Mouse (Mus musculus): ENCODE measurements around the gene Hspd1. TPM values are rescaled to one million over a fixed set of nuclear protein-coding genes. Genes with fewer than 3 reads are reported as not detected.
A peak's percentile ranks its signal among the peaks of the same experiment; 100 is the strongest.

The Hspd1 gene
- polyA plus RNA-seq, 1 experiment from 2014 or later: 346 TPM

GRCm38 (mm10) chr1:55109066-55109766 is 21.2 kb upstream of the Hspd1 start:
- H3K36me3 ChIP-seq: no peaks in the 10 kb centered on the region
- H3K27me3 ChIP-seq: no peaks in the 10 kb centered on the region
- peaks cover 4% of the 10 kb centered on the region; the same call in 1 of the 2 replicates for H3K9me3 ChIP-seq
- no peaks in the 10 kb centered on the region for H3K4me1 ChIP-seq
- H3K4me2 ChIP-seq (replicated peaks): no peak overlapping the region
- no peak for ATAC-seq (ENCODE audit: low FRiP score, low read depth)
- H3K4me3 ChIP-seq: no peak overlapping the region
- no peak overlapping the region for H3K27ac ChIP-seq
- WGBS: 91% methylated on average over 4 of the region's 4 CpGs
- no peak overlapping the region for H3K9ac ChIP-seq

GRCm38 (mm10) chr1:55108473-55108872 is 20.4 kb upstream of the Hspd1 start:
- H3K9ac ChIP-seq: no peak overlapping the region
- peaks cover 4% of the 10 kb centered on the region; the same call in 1 of the 2 replicates for H3K9me3 ChIP-seq
- no peak for ATAC-seq (ENCODE audit: low FRiP score, low read depth)
- 54% methylated on average over 2 of the region's 2 CpGs for WGBS
- H3K4me3 ChIP-seq: no peak overlapping the region
- H3K4me1 ChIP-seq: no peaks in the 10 kb centered on the region
- H3K27ac ChIP-seq: no peak overlapping the region
- no peaks in the 10 kb centered on the region for H3K27me3 ChIP-seq
- H3K4me2 ChIP-seq (replicated peaks): no peak overlapping the region
- H3K36me3 ChIP-seq: no peaks in the 10 kb centered on the region

GRCm38 (mm10) chr1:55107644-55108043 is 19.6 kb upstream of the Hspd1 start:
- Histone ChIP-seq H3K4me2 (replicated peaks) (no peak overlapping the region), H3K27me3 (no peaks in the 10 kb centered on the region), H3K9ac (no peak overlapping the region), H3K4me3 (no peak overlapping the region), H3K36me3 (no peaks in the 10 kb centered on the region), H3K4me1 (no peaks in the 10 kb centered on the region), H3K9me3 (peaks cover 4% of the 10 kb centered on the region; the same call in 1 of the 2 replicates), H3K27ac (no peak overlapping the region)
- ATAC-seq (ENCODE audit: low FRiP score, low read depth): no peak
- WGBS: 77% methylated on average over 1 of the region's 1 CpGs

- Histone ChIP-seq H3K9ac (no peak overlapping the region), H3K27ac (no peak overlapping the region), H3K4me2 (replicated peaks) (no peak overlapping the region), H3K4me3 (no peak overlapping the region), H3K27me3 (no peaks in the 10 kb centered on the region), H3K4me1 (no peaks in the 10 kb centered on the region), H3K9me3 (peaks cover 4% of the 10 kb centered on the region; the same call in 1 of the 2 replicates), H3K36me3 (no peaks in the 10 kb centered on the region)
- no peak for ATAC-seq (ENCODE audit: low FRiP score, low read depth)
- WGBS: 88% methylated on average over 9 of the region's 9 CpGs
These were observed 19.0 kb upstream of the Hspd1 start for GRCm38 (mm10) chr1:55106919-55107585.

- no peak overlapping the region for H3K4me2 ChIP-seq (replicated peaks)
- no peak overlapping the region for H3K9ac ChIP-seq
- peaks cover 32% of the 10 kb centered on the region for H3K36me3 ChIP-seq
- no peak overlapping the region for H3K27ac ChIP-seq
- no peaks in the 10 kb centered on the region for H3K27me3 ChIP-seq
- no peak for ATAC-seq (ENCODE audit: low FRiP score, low read depth)
- peaks cover 14% of the 10 kb centered on the region for H3K4me1 ChIP-seq
- no peaks in the 10 kb centered on the region for H3K9me3 ChIP-seq
- H3K4me3 ChIP-seq: no peak overlapping the region
- 61% methylated on average over 1 of the region's 1 CpGs for WGBS
These were observed 4.4 kb upstream of the Hspd1 start for GRCm38 (mm10) chr1:55092469-55092868.

- H3K27me3 ChIP-seq: no peaks in the 10 kb centered on the region
- ATAC-seq (ENCODE audit: low FRiP score, low read depth): no peak
- peaks cover 32% of the 10 kb centered on the region for H3K36me3 ChIP-seq
- no peak overlapping the region for H3K4me3 ChIP-seq
- no peaks in the 10 kb centered on the region for H3K9me3 ChIP-seq
- 80% methylated on average over 2 of the region's 2 CpGs for WGBS
- H3K9ac ChIP-seq: no peak overlapping the region
- no peak overlapping the region for H3K27ac ChIP-seq
- no peak overlapping the region for H3K4me2 ChIP-seq (replicated peaks)
- H3K4me1 ChIP-seq: peaks cover 14% of the 10 kb centered on the region
These were observed 4.0 kb upstream of the Hspd1 start for GRCm38 (mm10) chr1:55092056-55092455.

GRCm38 (mm10) chr1:55089498-55090064 is 1.5 kb upstream of the Hspd1 start:
- peak overlapping the region; percentile 94 for H3K9ac ChIP-seq
- H3K27me3 ChIP-seq: no peaks in the 10 kb centered on the region
- no peak for ATAC-seq (ENCODE audit: low FRiP score, low read depth)
- peak overlapping the region; percentile 78 for H3K4me2 ChIP-seq (replicated peaks)
- WGBS: 86% methylated on average over 5 of the region's 5 CpGs
- H3K36me3 ChIP-seq: peaks cover 46% of the 10 kb centered on the region
- no peak overlapping the region for H3K27ac ChIP-seq
- peaks cover 37% of the 10 kb centered on the region for H3K4me1 ChIP-seq
- no peaks in the 10 kb centered on the region for H3K9me3 ChIP-seq
- H3K4me3 ChIP-seq: peak overlapping the region; percentile 91

- no peak for ATAC-seq (ENCODE audit: low FRiP score, low read depth)
- 7% methylated on average over 16 of the region's 16 CpGs for WGBS
- Histone ChIP-seq H3K9me3 (no peaks in the 10 kb centered on the region), H3K4me2 (replicated peaks) (peak overlapping the region; percentile 78), H3K36me3 (peaks cover 49% of the 10 kb centered on the region), H3K4me3 (peak overlapping the region; percentile 91), H3K27me3 (no peaks in the 10 kb centered on the region), H3K4me1 (peaks cover 40% of the 10 kb centered on the region), H3K27ac (peak overlapping the region; percentile 92), H3K9ac (peak overlapping the region; percentile 94)
These were observed 811 bp upstream of the Hspd1 start for GRCm38 (mm10) chr1:55088611-55089497.

- WGBS: under 1% methylated on average over 50 of the region's 57 CpGs
These were observed 590 bp downstream of the Hspd1 start for GRCm38 (mm10) chr1:55087401-55087904.

GRCm38 (mm10) chr1:55086868-55087400 is 1.1 kb downstream of the Hspd1 start:
- H3K9ac ChIP-seq: peak overlapping the region; percentile 94
- H3K4me3 ChIP-seq: peak overlapping the region; percentile 91
- no peak for ATAC-seq (ENCODE audit: low FRiP score, low read depth)
- H3K4me2 ChIP-seq (replicated peaks): peak overlapping the region; percentile 94
- no peaks in the 10 kb centered on the region for H3K27me3 ChIP-seq
- peaks cover 40% of the 10 kb centered on the region for H3K4me1 ChIP-seq
- H3K27ac ChIP-seq: peak overlapping the region; percentile 92
- WGBS: under 1% methylated on average over 13 of the region's 13 CpGs
- peaks cover 4% of the 10 kb centered on the region; the same call in 1 of the 2 replicates for H3K9me3 ChIP-seq
- H3K36me3 ChIP-seq: peaks cover 55% of the 10 kb centered on the region

More at GRCm38 (mm10) chr1:55087401-55087904, 590 bp downstream of the Hspd1 start:
- peak overlapping the region; percentile 91 for H3K4me3 ChIP-seq
- H3K9ac ChIP-seq: peak overlapping the region; percentile 94
- peaks cover 55% of the 10 kb centered on the region for H3K36me3 ChIP-seq
- H3K4me1 ChIP-seq: peaks cover 40% of the 10 kb centered on the region
- ATAC-seq (ENCODE audit: low FRiP score, low read depth): peak; percentile 43
- peak overlapping the region; percentile 92 for H3K27ac ChIP-seq
- no peaks in the 10 kb centered on the region for H3K27me3 ChIP-seq
- peaks cover 3% of the 10 kb centered on the region; the same call in 1 of the 2 replicates for H3K9me3 ChIP-seq
- peak overlapping the region; percentile 94 for H3K4me2 ChIP-seq (replicated peaks)

GRCm38 (mm10) chr1:55085781-55086366 is 2.2 kb downstream of the Hspd1 start:
- H3K9ac ChIP-seq: peak overlapping the region; percentile 14; the same call in 1 of the 2 replicates

More at GRCm38 (mm10) chr1:55085781-55086366, 2.2 kb downstream of the Hspd1 start:
- no peak for ATAC-seq (ENCODE audit: low FRiP score, low read depth)
- 48% methylated on average over 7 of the region's 7 CpGs for WGBS
- Histone ChIP-seq H3K4me1 (peaks cover 40% of the 10 kb centered on the region), H3K36me3 (peaks cover 56% of the 10 kb centered on the region), H3K4me3 (peak overlapping the region; percentile 91), H3K9me3 (peaks cover 4% of the 10 kb centered on the region; the same call in 1 of the 2 replicates), H3K27me3 (no peaks in the 10 kb centered on the region), H3K4me2 (replicated peaks) (peak overlapping the region; percentile 94), H3K27ac (no peak overlapping the region)
